Mouse (Mus musculus) lung, postnatal 36 days (tissue): ENCODE measurements at regions not wholly inside any gene's neighbourhood (a gene's known extent, or its start where the extent isn't known, plus 50 kb on each side); places are given as distances from the start of the nearest gene placed in this dataset.

Experiments used
- DNase-seq: peaks from one replicate; pipeline ENCODE4 v3.0.0; 2022; ENCODE audit warnings: mixed read lengths

DNA sequence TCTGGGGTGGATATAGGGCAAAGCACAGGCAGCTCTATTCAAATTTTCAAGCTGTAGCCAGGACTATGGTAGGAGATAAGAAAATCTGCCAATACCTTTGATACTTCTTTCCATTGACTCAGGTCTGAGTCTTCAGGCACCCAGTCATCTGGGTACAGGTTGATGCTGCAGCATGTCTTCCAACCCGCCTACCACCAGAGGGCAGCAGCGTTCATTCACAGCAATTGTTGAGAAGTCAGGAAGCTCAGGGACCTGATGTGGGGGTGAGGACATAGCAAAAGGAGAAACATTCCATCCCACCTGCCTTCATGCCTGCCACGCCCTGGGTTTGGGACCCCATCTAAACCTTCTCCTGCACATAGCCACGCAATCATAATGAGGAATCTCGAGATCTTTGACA is 118.2 kb upstream of the Gm21876 start:
- DNase-seq = peak; percentile 26

DNA sequence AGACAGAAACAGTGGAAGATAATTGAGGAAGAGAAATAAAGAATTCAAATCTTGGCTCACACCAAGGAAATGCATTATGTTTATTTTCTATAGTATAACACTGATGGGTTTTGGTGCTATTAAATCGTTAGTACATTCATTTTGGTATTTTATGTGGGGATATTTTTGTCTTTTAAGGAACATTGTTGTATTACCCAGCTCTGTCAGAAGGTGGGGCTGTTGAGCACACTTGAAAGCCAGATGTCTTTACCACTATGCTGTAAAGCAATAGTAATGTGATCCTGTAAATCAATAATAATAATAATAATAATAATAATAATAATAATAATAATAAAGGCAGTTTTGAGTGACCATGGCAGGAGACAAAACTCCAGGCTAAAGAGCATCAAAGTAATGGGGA is 120.0 kb upstream of the Gm21876 start:
- no peak for DNase-seq

DNA sequence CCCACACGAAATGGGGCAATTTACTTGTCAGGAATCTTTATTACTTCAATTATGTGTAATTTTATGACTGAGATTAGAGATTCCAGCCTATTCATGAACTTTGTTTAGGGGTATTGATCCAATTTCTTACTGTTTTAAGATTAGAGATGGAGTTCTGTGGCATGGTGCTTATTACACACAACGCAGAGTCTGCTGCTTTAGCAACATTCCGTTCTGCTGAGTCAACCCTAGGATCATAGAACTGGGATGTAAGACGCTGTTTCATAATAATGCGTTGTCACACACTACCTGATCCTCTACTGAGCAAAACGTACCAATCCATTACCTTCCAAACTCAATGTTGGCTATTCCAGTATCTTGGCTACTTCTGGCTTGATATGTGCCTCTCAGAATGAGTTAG is 121.9 kb upstream of the Gm21876 start:
- no peak for DNase-seq

DNA sequence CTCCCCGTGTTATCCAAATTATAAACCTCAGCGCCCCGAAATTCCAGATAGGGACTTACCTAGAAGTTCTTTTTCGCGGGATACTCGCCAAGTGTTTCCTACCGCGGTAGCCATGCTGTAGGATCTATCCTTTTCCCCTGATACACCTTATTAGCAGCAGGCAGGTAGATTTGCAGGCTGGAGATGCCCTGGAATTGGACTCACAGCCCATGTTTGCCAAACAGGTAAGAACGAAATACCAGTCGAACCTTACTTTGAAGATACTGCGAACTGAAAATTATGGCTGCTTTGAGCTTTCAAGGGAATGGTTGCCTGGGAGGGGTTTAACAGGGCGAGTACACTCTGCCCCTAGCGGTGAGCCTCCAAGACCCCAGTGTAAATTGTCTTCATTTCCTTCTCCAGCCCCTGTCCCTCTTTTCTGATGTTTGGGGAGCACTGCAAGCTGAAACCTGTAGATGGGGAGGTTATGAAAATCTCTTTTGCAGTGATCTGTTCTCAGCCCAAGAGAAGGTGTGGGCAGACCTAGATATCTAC is 149.8 kb upstream of the Agtr2 start:
- DNase-seq = no peak

DNA sequence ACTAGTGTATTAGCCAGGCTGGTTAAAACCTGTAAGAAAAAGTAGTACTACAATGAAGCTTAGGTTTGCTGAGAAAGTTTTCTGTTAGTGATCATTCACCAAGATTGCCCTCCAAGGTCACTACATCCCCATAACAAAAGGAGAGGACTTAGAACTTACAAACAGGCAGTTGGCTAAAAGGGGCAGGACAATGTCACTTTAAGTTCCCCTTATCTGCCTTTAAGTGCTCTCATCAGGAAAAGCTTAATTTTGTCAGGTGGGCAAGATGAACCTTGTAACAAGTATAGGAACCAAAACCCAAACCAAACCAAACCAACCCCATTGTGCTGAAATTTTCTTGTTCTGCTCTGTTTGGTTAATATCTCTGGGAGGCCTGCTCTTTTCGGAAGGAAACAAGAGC is 139.9 kb upstream of the Agtr2 start:
- DNase-seq = no peak

DNA sequence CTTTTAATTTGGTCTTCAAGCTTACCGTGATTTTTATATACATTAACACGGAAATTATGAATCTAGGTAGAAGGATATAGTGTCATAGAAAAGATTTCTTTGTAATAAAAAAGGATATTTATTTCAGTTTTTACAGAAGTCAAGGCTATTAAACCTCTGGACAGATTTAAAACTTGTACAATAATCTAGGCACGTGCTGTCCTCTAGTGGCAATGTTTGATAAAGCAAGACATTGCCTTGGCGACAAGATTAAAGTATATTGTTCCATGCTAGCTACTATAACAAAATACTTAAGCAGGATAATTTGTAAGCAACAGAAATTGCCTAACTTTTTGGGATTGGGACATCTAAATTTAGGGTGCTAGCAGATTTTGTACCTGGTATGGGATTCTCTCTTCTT is 133.8 kb upstream of the Agtr2 start:
- peak; percentile 31 for DNase-seq

DNA sequence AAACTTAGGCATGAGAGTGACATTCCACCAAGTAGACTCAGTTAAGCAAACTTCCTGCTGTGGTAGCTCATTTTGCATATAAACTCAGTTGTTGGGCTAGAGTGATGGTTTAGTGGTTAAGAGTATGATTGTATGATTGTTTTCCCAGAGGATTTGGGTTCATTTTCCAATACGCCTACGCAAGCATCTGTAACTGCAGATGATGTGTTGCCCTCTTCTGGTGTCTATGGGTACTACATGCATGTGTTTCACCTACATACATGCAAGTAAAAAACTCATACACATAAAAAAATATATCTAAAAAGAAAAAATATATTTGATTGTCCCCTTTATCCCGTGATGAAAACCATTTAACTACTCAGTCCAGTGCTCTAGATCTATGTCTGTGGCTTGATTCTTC is 132.0 kb upstream of the Agtr2 start:
- peak; percentile 39 for DNase-seq

DNA sequence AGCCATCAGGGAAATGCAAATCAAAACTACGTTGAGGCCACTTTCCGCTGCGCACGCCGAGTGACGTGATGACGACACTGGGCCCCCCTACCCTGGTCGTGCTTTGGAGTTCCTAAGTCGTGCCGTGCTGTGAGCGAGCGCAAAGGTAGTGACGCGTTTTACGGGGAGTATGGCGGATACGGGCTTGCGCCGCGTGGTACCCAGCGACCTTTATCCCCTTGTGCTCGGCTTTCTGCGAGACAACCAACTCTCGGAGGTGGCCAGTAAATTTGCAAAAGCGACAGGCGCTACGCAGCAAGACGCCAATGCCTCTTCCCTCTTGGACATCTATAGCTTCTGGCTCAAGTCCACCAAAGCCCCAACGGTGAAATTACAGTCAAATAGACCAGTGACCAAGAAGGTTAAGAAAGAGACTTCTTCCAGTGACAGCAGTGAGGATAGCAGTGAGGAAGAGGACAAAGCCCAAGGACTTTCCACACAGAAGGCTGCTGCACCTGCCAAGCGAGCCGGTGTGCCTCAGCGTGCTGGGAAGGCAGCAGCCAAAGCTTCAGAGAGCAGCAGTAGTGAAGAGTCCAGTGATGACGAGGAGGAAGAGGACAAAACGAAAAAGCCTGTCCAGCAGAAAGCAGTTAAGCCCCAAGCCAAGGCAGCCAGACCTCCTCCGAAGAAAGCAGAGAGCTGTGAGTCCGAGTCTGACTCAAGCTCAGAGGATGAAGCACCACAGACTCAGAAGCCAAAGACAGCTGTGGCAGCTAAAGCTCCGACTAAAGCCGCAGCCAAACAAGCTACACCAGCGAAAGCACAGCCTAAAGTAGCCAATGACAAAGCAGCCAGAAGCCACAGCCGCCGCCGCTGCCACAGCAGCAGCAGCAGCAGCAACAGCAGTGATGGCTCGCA is 123.3 kb upstream of the Agtr2 start:
- peak; percentile 2 for DNase-seq

DNA sequence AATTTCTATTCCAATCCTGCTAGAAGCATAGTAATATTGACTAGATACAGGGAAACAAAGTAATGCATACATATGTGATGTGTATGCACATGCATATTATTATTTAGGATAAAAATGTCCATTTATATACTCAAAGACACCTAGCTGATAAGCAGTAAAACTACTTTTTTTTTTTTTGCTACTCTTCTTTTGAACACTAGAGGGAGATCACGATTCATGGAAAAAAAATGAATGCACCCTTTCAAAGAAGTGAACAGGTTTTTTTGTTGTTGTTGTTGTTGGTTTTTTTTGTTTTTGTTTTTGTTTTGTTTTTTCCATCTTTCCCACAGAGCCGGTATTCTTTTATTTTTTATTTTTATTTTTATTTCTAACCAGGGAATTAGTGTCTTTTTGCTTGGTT is 99.1 kb upstream of the Agtr2 start:
- no peak for DNase-seq

DNA sequence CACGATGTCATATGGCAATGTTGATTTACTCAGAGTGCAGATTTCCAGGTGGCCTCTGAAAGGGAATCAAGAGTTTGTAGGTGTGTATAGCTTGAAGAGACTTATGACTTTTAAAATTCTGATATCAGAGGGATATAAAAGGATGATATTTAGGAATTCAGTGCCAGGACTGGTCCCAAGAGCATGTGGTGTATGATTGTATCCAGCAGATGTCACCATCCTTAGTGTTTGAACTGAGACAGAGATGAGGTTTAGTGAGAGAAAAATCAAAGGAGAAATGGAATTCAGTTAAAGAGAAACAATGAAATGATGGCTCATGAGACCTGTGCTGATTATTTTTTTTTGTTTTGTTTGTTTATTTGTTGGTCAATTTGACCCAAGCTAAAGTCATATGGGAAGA is 94.4 kb upstream of the Agtr2 start:
- no peak for DNase-seq

DNA sequence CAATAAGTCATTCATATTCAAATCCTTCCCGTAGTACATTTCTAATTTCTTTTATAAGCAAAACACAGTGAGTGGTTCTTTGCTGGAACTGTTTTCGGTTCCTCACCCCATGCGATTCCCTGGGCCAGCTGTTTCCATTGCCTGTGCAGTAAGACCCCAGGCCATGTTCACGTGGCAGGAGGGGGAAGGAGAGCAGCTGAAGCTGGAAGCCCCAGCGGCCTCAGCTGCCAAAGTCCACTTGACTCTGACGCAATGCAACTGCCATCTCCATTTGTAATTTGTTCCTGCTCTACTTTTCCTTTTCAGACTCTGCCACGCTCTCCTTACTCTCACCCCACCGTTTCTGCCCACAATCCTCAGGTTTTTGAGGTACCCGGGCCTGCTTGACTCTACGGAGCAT is 91.1 kb upstream of the Agtr2 start:
- peak; percentile 5 for DNase-seq

DNA sequence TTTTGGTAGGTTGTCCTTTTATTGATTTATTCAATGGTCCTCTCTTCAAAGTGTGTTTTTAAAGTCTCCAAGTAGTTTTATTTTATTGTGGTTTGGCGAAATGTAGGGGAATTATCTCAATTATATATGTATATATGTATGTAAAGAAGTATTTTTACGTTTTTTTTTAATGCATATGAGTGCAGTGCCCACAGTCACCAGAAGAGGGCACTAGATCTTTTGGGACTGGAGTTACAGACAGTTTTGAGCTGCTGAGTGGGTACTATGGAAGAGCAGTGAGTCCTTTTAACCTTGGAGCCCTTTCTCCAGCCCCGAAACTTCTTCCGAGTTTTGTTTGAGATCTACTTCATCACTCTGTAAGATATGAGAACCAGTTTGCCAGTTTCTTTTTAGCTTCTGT is 59.5 kb upstream of the Agtr2 start:
- DNase-seq = peak; percentile 38

DNA sequence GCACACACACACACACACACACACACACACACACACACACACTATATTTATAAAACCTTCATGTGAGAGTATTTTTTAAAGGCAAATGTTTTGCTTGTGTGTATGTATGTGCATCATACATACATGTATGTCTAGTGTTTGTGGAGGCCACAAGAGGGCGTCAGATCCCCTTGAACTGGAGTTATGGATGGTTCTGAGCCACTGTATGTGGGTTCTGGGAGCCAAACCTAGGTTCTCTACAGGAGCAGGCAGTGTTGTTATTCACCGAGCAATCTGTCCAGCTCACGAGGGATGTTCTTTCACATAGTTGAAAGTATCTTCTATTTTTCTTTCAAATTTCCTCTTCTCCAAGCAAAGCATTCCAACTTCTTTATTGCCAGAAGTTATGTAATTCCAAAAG is 56.3 kb upstream of the Agtr2 start:
- peak; percentile 4 for DNase-seq

DNA sequence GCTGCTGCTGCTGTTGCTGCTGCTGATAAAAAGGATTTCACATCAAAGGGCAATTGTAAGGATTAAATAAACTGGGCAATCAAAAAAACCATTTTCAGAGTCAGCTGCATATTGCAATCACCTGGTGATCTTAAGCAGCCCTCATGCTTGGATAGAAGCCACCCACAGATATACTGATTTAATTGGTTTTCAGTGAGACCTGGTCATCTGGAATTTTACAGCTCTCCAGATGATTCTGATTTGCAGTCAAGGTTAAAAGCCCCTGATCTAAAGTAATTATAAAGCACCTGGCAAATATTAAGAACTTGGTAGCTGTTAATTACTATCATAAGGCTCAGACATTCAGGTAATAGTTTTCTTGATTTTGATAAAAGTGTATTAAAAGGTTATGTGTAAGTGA is 50.8 kb upstream of the Agtr2 start:
- DNase-seq = no peak
